Mouse (Mus musculus) monocyte, adult 2 months (primary cell): ENCODE results near the gene Acox3.

Experiments
- DNase-seq, 2 experiments: peaks; one replicate each; pipeline ENCODE4 v3.0.0; 2022; ENCODE audit warnings: low spot score in 2 of 2, low read depth in 1 of 2

Acox3 gene

GRCm38 (mm10) chr5:35609971-35610370 lies 27.1 kb downstream of the Acox3 start:
- no peak for DNase-seq

- no peak for DNase-seq
Measured at GRCm38 (mm10) chr5:35610381-35610780, 27.5 kb downstream of the Acox3 start.

DNA sequence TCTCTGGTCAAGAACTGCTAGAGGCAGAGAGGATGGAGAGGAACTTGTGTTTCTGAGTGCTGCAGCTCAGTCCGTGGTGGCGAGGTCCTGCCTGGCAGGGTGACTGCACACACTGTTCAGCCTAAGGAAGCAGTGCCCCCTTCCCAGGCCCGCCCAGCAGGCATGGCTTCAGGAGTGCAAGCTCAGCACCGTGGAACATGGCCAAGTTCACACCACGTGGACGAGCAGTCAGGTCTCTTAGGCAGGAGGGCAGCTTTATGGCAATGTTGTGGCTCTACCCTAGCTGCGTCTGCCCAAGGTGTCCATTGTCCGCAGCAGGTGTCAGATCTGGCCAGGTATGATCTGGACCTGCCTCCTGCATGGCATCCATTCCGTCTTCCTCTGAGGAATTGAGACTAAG lies 28.3 kb downstream of the Acox3 start:
- no peak for DNase-seq

DNA sequence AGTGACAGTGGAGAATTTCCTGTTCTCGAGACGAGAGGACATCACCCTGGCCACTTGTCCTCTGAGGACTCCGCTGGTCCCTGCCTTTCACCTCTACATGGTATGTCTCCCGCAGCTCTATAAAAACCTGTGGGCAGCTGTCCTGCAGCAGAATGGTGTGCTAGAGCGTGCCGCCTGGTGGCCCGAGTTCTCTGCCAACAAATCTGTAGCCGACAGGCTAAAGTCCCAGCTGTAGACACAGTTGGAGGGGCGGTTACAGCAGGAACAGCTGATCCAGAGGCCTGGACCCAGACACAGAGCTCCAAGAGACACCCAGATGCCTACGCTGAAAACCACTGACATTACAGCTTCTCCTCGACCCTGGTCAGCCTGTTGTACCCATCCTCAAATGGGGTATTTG lies 29.1 kb downstream of the Acox3 start:
- no peak for DNase-seq

DNA sequence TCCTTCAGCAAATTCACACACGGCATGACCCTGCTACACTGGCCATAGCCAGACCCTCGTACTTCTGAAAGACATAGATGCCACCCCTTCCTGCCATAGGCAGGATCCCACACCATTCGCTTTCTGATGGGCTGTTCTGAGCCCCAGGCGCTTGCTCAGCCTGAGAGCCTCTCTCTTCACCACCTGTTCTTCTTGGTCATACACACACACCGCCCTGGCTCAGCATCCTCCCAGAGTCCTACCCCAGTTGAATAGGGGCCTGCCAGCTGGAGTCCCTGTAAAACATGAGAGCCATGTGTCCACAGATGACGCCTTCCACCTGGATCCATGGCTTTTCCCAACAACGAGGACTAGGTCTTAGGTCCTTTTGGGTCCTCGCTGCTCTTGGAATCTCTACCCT lies 29.9 kb downstream of the Acox3 start:
- DNase-seq, result no peak

DNA sequence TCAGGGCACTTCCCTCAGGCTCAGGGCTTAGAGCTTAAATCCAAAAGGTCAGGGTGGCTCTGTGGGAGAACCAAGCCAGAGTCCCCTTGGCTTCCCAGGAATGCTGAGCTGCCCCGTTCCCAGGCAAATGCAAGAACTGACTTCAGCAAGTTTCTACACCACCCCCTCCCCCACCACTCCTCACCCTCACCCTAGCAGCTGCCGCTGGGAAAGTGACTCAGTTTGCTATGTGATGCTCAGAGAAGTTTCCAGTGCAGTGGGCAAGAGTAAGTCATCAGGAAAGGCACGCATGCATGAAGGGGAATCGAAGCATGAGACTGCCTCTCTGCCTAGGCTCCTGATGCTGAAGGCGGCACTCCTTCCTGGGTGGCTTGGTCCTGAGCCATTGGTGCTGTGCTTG lies 34.1 kb downstream of the Acox3 start:
- no peak for DNase-seq

- DNase-seq, result no peak
Measured at GRCm38 (mm10) chr5:35621114-35621513, 38.3 kb downstream of the Acox3 start.

GRCm38 (mm10) chr5:35623831-35624230 lies 41.0 kb downstream of the Acox3 start:
- DNase-seq, result no peak

- DNase-seq, result no peak
Measured at GRCm38 (mm10) chr5:35624751-35625239, 42.0 kb downstream of the Acox3 start.

DNA sequence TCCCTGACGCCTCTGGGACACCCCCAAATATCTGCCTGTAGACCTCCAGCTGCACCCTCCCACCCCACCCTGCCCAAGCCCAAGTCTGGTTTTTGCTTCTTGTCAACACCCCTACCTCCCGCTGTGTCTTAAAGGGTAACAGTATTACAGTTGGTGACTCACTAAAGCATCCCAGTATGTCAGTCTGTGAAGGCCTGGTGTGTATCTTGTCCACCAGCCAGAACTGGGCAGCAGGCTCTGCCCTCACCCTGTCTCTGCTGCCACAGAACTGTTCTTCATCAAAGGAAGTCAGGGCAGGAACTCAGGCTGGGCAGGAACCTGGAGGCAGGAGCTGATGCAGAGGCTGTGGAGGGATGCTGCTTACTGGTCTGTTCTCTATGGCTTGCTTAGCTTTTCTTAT lies 43.6 kb downstream of the Acox3 start:
- no peak for DNase-seq

GRCm38 (mm10) chr5:35627307-35627840 lies 44.5 kb downstream of the Acox3 start:
- no peak for DNase-seq

DNA sequence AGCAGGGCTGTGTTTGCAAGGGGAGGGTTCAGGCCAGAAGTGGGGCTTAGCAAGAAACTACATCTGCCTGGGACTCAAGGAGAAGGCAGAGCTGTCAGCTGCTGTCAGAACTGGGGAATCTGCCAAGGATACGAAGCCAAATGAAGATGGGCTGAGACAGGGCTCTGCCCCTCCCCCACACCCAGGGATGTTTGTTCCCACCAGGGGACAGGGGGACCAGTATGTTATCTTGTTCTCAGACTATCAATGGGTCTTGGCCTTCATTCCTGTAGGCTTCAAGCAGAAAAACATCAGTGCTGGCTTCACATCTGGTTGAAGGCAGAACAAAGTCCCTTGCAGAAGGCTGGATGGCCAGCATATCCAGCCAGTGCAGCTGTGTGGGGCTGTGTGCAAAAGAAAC lies 45.8 kb downstream of the Acox3 start:
- DNase-seq, result no peak

GRCm38 (mm10) chr5:35629333-35629732 lies 46.5 kb downstream of the Acox3 start:
- no peak for DNase-seq

- no peak for DNase-seq
Measured at GRCm38 (mm10) chr5:35630706-35631105, 47.9 kb downstream of the Acox3 start.

DNA sequence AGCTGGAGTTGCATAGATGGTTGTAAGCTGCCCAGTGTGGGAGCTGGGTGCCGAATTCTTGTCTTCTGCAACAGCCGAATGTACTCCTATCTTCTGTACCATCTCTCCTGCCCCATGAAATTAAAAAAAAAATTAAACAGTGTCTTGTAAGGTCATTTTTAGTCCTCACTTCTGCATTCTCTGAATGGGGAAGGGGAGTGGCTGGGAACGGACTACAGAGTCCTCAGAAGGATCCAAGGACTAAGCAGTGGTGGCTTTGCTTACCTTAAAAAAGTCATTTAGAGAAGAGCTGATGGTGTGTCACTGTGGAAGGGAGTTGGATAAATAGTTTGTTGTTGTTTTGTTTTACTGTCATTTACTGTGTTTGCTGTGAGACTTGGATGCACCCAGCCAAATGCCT lies 48.4 kb downstream of the Acox3 start:
- DNase-seq, result peak; percentile 9 to 17

- DNase-seq, result no peak
Measured at GRCm38 (mm10) chr5:35631755-35632154, 48.9 kb downstream of the Acox3 start.

- no peak for DNase-seq
Measured at GRCm38 (mm10) chr5:35632841-35633240, 50.0 kb downstream of the Acox3 start.

DNA sequence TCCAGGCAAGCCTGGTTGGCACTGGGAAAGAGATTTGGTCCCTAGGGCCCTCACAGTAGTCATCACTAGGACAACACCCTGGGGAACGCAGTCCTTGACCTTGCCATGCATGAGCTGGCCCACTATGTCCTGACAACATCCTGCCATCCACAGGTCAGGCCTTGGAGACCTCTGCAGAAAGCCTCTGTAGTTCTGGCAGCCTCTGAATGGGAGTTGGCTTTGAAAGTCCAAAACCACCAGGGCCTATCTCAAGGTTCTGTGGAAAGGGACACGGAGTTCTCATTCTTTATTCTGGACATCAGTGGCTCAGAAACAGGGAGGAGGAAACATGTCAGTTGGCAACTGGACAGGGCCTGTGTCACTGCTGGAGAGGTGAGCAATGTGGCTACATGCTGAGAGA lies 53.2 kb downstream of the Acox3 start:
- DNase-seq, result no peak

DNA sequence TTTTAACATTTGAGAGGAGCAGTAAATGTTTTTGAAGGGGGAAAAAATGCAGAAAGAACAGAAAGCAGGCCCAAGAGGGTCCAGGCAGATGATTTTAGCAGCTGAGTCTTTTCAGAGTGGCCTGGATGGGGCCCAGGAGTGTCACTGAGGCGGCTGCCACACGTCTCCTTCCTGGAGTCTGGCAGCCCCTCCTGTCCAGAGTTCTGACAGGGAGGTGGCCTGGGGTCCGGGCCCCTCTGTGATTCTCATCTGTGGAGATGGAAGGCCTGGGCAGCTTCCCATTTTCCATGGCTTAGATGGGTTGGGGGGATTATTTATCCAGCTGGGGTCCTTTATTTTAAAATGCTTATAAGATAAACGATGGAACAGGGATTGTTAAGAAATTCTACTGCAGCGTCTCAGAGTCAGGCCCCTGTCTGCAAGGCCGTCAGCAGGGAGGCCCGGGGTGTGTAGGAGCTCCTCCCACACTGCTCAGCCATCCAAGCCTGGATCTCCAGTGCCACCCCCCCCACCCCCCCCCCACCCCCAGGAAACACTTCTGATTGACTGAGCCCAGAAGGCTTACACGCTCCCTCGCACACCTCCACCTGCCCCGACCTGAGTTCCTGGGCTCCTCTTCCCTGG lies 59.2 kb downstream of the Acox3 start:
- no peak for DNase-seq

DNA sequence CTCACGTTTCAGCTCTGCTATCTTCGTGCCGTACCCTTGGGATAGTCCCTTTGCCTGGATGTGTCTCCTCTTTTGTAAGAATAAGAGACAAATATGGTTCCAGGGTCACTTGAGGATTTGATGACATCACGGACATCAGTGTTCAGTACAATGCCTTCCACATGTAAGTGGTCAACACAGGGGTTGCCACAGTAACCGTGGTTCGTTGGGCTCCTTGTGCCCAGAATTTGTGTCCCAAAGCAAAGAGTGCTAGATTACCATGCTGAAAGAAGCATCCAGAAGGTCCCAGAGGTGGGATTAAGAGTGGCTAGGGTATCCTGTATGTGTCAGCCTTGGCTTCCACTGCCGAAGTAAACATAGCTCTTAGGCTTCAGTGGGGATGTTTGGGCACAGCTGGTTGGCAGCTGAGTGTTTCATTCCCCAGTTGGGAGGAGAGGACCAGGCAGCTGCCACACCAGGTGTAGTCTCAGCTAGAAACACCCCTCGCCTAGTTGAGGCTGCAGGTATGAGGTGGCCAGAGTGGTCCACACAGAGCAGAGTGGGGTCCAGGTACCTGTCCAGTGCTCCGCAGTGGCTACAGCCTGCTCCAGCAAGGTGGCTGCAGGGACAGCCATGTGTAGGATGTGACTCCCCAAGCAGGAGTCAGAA lies 60.7 kb downstream of the Acox3 start:
- no peak for DNase-seq

- no peak for DNase-seq
Measured at GRCm38 (mm10) chr5:35644082-35644481, 61.2 kb downstream of the Acox3 start.

DNA sequence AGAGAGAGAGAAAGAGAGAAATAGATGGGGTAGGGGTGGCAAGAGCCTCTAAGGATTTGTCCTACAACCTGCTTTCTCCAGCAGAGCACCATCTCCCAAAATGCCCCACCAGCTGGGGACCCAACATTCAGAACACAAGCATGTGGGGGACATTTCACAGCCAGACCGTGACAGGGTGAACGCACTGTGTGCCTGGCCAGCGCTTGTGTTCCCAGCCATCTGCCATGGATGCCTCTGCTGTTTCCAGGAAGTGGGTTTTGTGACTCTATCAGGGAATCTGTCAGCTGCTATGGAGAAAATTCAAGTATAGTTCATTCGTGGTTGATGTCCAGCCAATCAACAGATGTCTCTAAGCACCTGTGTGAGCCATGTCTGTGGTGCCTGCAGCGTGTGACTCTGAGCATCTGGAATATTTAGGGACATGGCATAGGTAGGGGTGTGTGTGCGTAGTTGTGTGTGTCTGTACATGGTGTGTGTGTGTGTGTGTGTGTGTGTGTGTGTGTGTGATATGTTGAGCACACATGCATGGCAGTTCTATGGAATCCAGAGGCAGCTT lies 63.2 kb downstream of the Acox3 start:
- DNase-seq, result no peak
